ENCODE assay signal across 8 mouse cellular contexts in the genomic region with DNA sequence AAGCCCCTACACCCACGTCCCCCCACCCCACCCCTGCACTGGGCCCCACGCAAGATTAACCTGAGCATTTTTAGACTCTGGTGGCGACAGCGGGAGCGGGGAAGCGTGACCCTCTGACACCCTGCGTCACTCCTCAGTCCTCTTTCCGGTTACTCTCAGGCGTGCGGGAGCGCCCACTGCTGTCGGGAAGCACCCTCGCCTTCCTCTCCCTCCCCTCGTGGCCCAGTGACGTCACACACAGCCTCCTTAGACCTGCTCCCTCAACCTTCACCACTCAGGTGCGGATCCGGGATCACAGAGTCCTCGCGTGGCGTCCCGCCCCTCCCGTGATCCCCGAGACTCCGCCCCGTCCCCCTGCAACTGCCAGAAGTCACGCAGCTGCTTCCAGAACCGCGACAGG.
DNase-seq lines count a peak whose midpoint lies in the region; ATAC-seq and TF ChIP-seq lines count a peak whose summit lies in the region.
"Not testable (repeated sequence)": the region's sequence is repeated elsewhere in the genome, so short reads cannot be mapped to it uniquely, and the experiment has no call there.

No protein-coding gene starts in this region.

- peak overlapping the region; percentile 70 for H3K4me3 ChIP-seq in E14TG2a.4 (replicated peaks; ENCODE audit: low read length)
- peak overlapping the region; percentile 40 for H3K4me3 ChIP-seq in heart, embryonic 12.5 days
- H3K4me3 ChIP-seq in hindbrain, embryonic 15.5 days = peak overlapping the region; percentile 29
- not testable (repeated sequence) for H3K4me3 ChIP-seq in liver, postnatal 0 days (ENCODE audit: low read depth, low read length)
- peak overlapping the region; percentile 27 for H3K4me3 ChIP-seq in neural tube, embryonic 12.5 days

- H3K4me1 ChIP-seq in E14TG2a.4 (replicated peaks; ENCODE audit: low read depth, low read length); heart, embryonic 12.5 days (replicated peaks); hindbrain, embryonic 15.5 days (replicated peaks); liver, postnatal 0 days (ENCODE audit: insufficient read depth); neural tube, embryonic 12.5 days: not testable (repeated sequence)

- not testable (repeated sequence) for ATAC-seq in heart, embryonic 12.5 days (ENCODE audit: insufficient number of reproducible peaks, low FRiP score); hindbrain, embryonic 15.5 days (ENCODE audit: low FRiP score, low read depth); liver, postnatal 0 days; neural tube, embryonic 12.5 days (ENCODE audit: low FRiP score, low read depth)

- 4% methylated on average over 27 of the region's 28 CpGs for WGBS in heart, embryonic 12.5 days
- WGBS in hindbrain, embryonic 15.5 days = 8% methylated on average over 26 of the region's 28 CpGs
- WGBS in liver, postnatal 0 days (ENCODE audit: insufficient replicate concordance) = 10% methylated on average over 23 of the region's 28 CpGs
- 4% methylated on average over 27 of the region's 28 CpGs for WGBS in neural tube, embryonic 12.5 days

- TF ChIP-seq CTCF in E14TG2a.4 (conservative IDR thresholded peaks at IDR 0.05; ENCODE audit: low read length); liver, postnatal 0 days (IDR thresholded peaks at IDR 0.05; ENCODE audit: low read depth): not testable (repeated sequence)

- not testable (repeated sequence) for H3K27ac ChIP-seq in heart, embryonic 12.5 days (ENCODE audit: poor library complexity, severe bottlenecking); hindbrain, embryonic 15.5 days (replicated peaks); liver, postnatal 0 days (ENCODE audit: low read depth); neural tube, embryonic 12.5 days

- not testable (repeated sequence) for H3K27me3 ChIP-seq in E14TG2a.4 (ENCODE audit: insufficient read depth, low read length); heart, embryonic 12.5 days (replicated peaks); hindbrain, embryonic 15.5 days; liver, postnatal 0 days (ENCODE audit: insufficient read depth, low read length); neural tube, embryonic 12.5 days (replicated peaks)

- not testable (repeated sequence) for H3K36me3 ChIP-seq in E14TG2a.4 (ENCODE audit: insufficient read depth, low read length); heart, embryonic 12.5 days; hindbrain, embryonic 15.5 days; liver, postnatal 0 days (replicated peaks; ENCODE audit: insufficient read depth, low read length); neural tube, embryonic 12.5 days

- H3K4me2 ChIP-seq in heart, embryonic 12.5 days = peak overlapping the region; percentile 66
- H3K4me2 ChIP-seq in hindbrain, embryonic 15.5 days = peak overlapping the region; percentile 19; the same call in 1 of the 2 replicates
- not testable (repeated sequence) for H3K4me2 ChIP-seq in liver, postnatal 0 days (ENCODE audit: low read depth, low read length)
- peak overlapping the region; percentile 49 for H3K4me2 ChIP-seq in neural tube, embryonic 12.5 days (replicated peaks)

- TF ChIP-seq EP300 in liver, postnatal 0 days (IDR thresholded peaks at IDR 0.05; ENCODE audit: low read depth) = not testable (repeated sequence)

- H3K9me3 ChIP-seq in E14TG2a.4 (ENCODE audit: low read length); heart, embryonic 12.5 days (replicated peaks); hindbrain, embryonic 15.5 days; liver, postnatal 0 days (ENCODE audit: low read length); neural tube, embryonic 12.5 days: not testable (repeated sequence)

- not testable (repeated sequence) for H3K9ac ChIP-seq in heart, embryonic 12.5 days; hindbrain, embryonic 15.5 days; liver, postnatal 0 days (replicated peaks); neural tube, embryonic 12.5 days

- peak; percentile 12 for DNase-seq in embryo, embryonic 11 days
- peak; percentile 3 to 10 for DNase-seq in kidney, postnatal 4 days
- DNase-seq in liver, postnatal 0 days = peak; percentile 10
- peak; percentile 0 for DNase-seq in thymus, postnatal 0 days (ENCODE audit: low spot score)
